8 mouse cellular contexts compared by ENCODE assay signal in the genomic region with DNA sequence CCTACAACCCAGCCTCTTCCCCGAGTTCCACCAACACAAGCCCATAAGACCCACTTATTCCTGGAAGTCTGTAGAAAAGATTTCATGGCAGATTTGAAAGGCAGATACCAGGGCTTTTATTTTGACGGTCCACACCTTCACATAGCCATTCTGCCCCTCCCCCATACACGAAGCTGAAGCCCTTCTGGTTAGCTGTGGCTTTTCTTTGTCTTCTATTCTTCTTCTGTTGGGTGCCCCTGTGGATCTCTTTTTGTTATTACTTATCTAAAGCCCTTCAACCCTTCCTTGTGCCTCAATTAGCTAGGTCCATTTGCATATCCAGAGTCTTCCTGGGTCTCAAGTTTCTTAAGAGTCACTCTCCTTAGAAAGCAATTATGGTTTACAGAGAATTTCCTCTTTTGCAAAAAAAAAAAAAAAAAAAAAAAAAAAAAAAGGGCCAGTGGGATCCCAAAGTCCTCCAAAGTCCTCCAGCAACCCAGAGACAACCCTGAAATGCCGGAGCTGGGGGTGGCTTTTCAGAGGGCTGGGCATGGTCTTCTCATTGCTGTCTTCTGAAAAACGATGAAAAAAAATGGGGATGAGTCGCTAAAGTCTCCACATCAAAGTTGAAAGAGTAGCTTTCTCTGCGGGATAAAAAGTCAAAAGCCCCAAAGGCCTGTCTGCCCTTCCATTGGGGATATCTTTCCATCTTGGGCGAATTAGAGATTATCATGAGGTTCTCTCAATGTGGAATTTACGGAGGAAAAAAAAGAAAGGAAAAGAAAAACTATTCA.
DNase-seq lines count a peak whose midpoint lies in the region; ATAC-seq and TF ChIP-seq lines count a peak whose summit lies in the region.

No protein-coding gene starts in this region.

- H3K9me3 ChIP-seq in G1E (replicated peaks) = no peaks in the 10 kb centered on the region
- H3K9me3 ChIP-seq in hindbrain, embryonic 10.5 days = no peaks in the 10 kb centered on the region
- H3K9me3 ChIP-seq in midbrain, embryonic 12.5 days = no peaks in the 10 kb centered on the region

- H3K4me1 ChIP-seq in G1E (ENCODE audit: insufficient read depth, low read depth, low read length) = peaks cover 69% of the 10 kb centered on the region
- H3K4me1 ChIP-seq in hindbrain, embryonic 10.5 days (replicated peaks) = peaks cover 49% of the 10 kb centered on the region
- H3K4me1 ChIP-seq in midbrain, embryonic 12.5 days = peaks cover 21% of the 10 kb centered on the region

- WGBS in hindbrain, embryonic 10.5 days = 4% methylated on average over 9 of the region's 9 CpGs
- WGBS in midbrain, embryonic 12.5 days = 3% methylated on average over 9 of the region's 9 CpGs

- no peaks in the 10 kb centered on the region for H3K36me3 ChIP-seq in G1E (replicated peaks)
- no peaks in the 10 kb centered on the region for H3K36me3 ChIP-seq in hindbrain, embryonic 10.5 days
- no peaks in the 10 kb centered on the region for H3K36me3 ChIP-seq in midbrain, embryonic 12.5 days

- DNase-seq in gastrocnemius, adult 2 months = no peak
- DNase-seq in gastrocnemius, postnatal 14 days = no peak
- no peak for DNase-seq in G1E (ENCODE audit: low spot score)
- DNase-seq in hindbrain, embryonic 10.5 days (ENCODE audit: low spot score) = peak; percentile 46
- DNase-seq in layer of hippocampus, adult 11-12 months (ENCODE audit: low spot score) = no peak
- no peak for DNase-seq in adrenal gland, postnatal 25 days
- no peak for DNase-seq in cerebellum, adult 11 months

- intact Hi-C loops in gastrocnemius, adult 2 months (cut with DNase I) = loop anchor here (5.0 kb wide), 2 partner anchors 244 to 271 kb away; no protein-coding TSS in a partner anchor
- intact Hi-C loops in gastrocnemius, postnatal 14 days (cut with DNase I; ENCODE audit: low total_unique reads) = loop anchor here (10.0 kb wide), 1 partner anchor 202 kb away; the partner anchor contains the start of gene Pten

- no peak for ATAC-seq in G1E (ENCODE audit: extremely low read depth, insufficient number of reproducible peaks, low FRiP score, poor library complexity, severe bottlenecking)
- no peak for ATAC-seq in midbrain, embryonic 12.5 days (ENCODE audit: low FRiP score, low read depth)

- no peak overlapping the region for H3K9ac ChIP-seq in midbrain, embryonic 12.5 days (replicated peaks)

- peaks cover 38% of the 10 kb centered on the region for H3K27me3 ChIP-seq in G1E (ENCODE audit: insufficient read depth, low read length)
- peaks cover 21% of the 10 kb centered on the region for H3K27me3 ChIP-seq in hindbrain, embryonic 10.5 days (ENCODE audit: insufficient read depth, poor library complexity, severe bottlenecking)
- peaks cover 21% of the 10 kb centered on the region for H3K27me3 ChIP-seq in midbrain, embryonic 12.5 days

- peak overlapping the region; percentile 35; the same call in 1 of the 2 replicates for H3K27ac ChIP-seq in gastrocnemius, adult 2 months
- H3K27ac ChIP-seq in hindbrain, embryonic 10.5 days = peak overlapping the region; percentile 68
- H3K27ac ChIP-seq in midbrain, embryonic 12.5 days (replicated peaks) = no peak overlapping the region

- H3K4me3 ChIP-seq in gastrocnemius, adult 2 months = peak overlapping the region; percentile 49
- peak overlapping the region; percentile 64 for H3K4me3 ChIP-seq in G1E (ENCODE audit: low read depth, low read length)
- H3K4me3 ChIP-seq in hindbrain, embryonic 10.5 days = peak overlapping the region; percentile 41
- H3K4me3 ChIP-seq in midbrain, embryonic 12.5 days = no peak overlapping the region

- TF ChIP-seq CTCF in gastrocnemius, adult 2 months (IDR thresholded peaks at IDR 0.05) = no peak
- no peak for TF ChIP-seq CTCF in G1E (IDR thresholded peaks at IDR 0.05; ENCODE audit: low read depth, low read length)

- H3K4me2 ChIP-seq in midbrain, embryonic 12.5 days (replicated peaks) = peak overlapping the region; percentile 39
